Mouse (Mus musculus): ENCODE results near the gene Sdhb.

Gene Sdhb

GRCm38 (mm10) chr4:140948481-140948880, 12.5 kb upstream of the Sdhb start:
- no peak for DNase-seq (ENCODE audit: low read depth)

- DNase-seq (ENCODE audit: low read depth), result no peak
Observed at GRCm38 (mm10) chr4:140949052-140949451, 12.0 kb upstream of the Sdhb start.

GRCm38 (mm10) chr4:140949616-140950015, 11.4 kb upstream of the Sdhb start:
- DNase-seq (ENCODE audit: low read depth), result no peak

GRCm38 (mm10) chr4:140950574-140950973, 10.4 kb upstream of the Sdhb start:
- no peak for DNase-seq (ENCODE audit: low read depth)

- peak; percentile 52 for DNase-seq (ENCODE audit: low read depth)
Observed at GRCm38 (mm10) chr4:140951861-140952641, 9.0 kb upstream of the Sdhb start.

GRCm38 (mm10) chr4:140957131-140957702, 3.8 kb upstream of the Sdhb start:
- DNase-seq (ENCODE audit: low read depth), result no peak

- DNase-seq (ENCODE audit: low read depth), result peak; percentile 73
Observed at GRCm38 (mm10) chr4:140957725-140958124, 3.3 kb upstream of the Sdhb start.

- no peak for DNase-seq (ENCODE audit: low read depth)
Observed at GRCm38 (mm10) chr4:140958319-140958718, 2.7 kb upstream of the Sdhb start.

- DNase-seq (ENCODE audit: low read depth), result no peak
Observed at GRCm38 (mm10) chr4:140959128-140959679, 1.8 kb upstream of the Sdhb start.

- DNase-seq (ENCODE audit: low read depth), result peak; percentile 82
Observed at GRCm38 (mm10) chr4:140959715-140960479, 1.1 kb upstream of the Sdhb start.

GRCm38 (mm10) chr4:140961467-140962206, 634 bp downstream of the Sdhb start:
- no peak for DNase-seq (ENCODE audit: low read depth)

GRCm38 (mm10) chr4:140962207-140962909, 1.4 kb downstream of the Sdhb start:
- DNase-seq (ENCODE audit: low read depth), result no peak

GRCm38 (mm10) chr4:140962950-140963349, 1.9 kb downstream of the Sdhb start:
- DNase-seq (ENCODE audit: low read depth), result peak; percentile 74

GRCm38 (mm10) chr4:140963941-140964597, 3.1 kb downstream of the Sdhb start:
- no peak for DNase-seq (ENCODE audit: low read depth)

GRCm38 (mm10) chr4:140964620-140965019, 3.6 kb downstream of the Sdhb start:
- peak; percentile 78 for DNase-seq (ENCODE audit: low read depth)

- no peak for DNase-seq (ENCODE audit: low read depth)
Observed at GRCm38 (mm10) chr4:140967386-140968159, 6.6 kb downstream of the Sdhb start.

- no peak for DNase-seq (ENCODE audit: low read depth)
Observed at GRCm38 (mm10) chr4:140971691-140972090, 10.7 kb downstream of the Sdhb start.

GRCm38 (mm10) chr4:140974408-140974807, 13.4 kb downstream of the Sdhb start:
- DNase-seq (ENCODE audit: low read depth), result no peak

GRCm38 (mm10) chr4:140975356-140975755, 14.4 kb downstream of the Sdhb start:
- DNase-seq (ENCODE audit: low read depth), result peak; percentile 75

- no peak for DNase-seq (ENCODE audit: low read depth)
Observed at GRCm38 (mm10) chr4:140977278-140977677, 16.3 kb downstream of the Sdhb start.

Data from 416B (cell line).